Mouse (Mus musculus): Measurements from ENCODE around the gene Samsn1.

DNA sequence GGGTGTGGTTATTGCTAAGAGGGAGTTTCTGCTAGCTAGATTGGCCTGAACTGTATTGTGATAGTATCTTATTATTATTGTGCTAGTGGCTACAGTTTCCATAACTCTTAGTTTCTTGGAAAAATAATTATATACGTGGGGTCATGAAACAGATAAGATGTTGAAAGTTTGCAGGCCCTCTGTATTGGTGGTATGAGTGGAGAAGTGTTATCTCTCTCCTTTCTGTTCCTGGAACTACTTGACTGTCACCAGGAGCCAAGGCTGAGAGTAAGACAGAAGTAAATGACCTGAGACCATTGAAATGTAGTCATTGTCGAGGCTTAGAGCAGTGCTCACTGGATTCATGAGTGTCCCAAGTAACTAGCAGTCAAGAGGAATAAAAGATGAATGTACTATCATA lies 169.6 kb downstream of the Samsn1 start:
- TF ChIP-seq CTCF (IDR thresholded peaks at IDR 0.05; ENCODE audit: control insufficient read depth, insufficient read depth, insufficient read length), result no peak
- no peak for TF ChIP-seq MYOD1 (IDR thresholded peaks at IDR 0.05; ENCODE audit: control insufficient read depth, insufficient read length, low read depth)
- no peak for TF ChIP-seq CEBPB (IDR thresholded peaks at IDR 0.05; ENCODE audit: low read depth)
- TF ChIP-seq MAX (IDR thresholded peaks at IDR 0.05), result no peak

Data from C2C12 (cell line).